Mouse (Mus musculus) colon, adult 2 months (tissue): Measurements from ENCODE around the gene Srp54c. TPM values are rescaled to one million over a fixed set of nuclear protein-coding genes. Genes with fewer than 3 reads are reported as not detected.

ENCODE experiments used
- polyA plus RNA-seq: library from polyadenylated mRNA; depleted of rRNA; stranded (reverse); fragments of >200 nt; gene quantifications from 2 replicates; pipeline ENCODE4 v1.2.3, GENCODE M21; 2012; rRNA removed

Gene Srp54c
- 1.9 and 3.1 TPM in 2 replicates for polyA plus RNA-seq

DNA sequence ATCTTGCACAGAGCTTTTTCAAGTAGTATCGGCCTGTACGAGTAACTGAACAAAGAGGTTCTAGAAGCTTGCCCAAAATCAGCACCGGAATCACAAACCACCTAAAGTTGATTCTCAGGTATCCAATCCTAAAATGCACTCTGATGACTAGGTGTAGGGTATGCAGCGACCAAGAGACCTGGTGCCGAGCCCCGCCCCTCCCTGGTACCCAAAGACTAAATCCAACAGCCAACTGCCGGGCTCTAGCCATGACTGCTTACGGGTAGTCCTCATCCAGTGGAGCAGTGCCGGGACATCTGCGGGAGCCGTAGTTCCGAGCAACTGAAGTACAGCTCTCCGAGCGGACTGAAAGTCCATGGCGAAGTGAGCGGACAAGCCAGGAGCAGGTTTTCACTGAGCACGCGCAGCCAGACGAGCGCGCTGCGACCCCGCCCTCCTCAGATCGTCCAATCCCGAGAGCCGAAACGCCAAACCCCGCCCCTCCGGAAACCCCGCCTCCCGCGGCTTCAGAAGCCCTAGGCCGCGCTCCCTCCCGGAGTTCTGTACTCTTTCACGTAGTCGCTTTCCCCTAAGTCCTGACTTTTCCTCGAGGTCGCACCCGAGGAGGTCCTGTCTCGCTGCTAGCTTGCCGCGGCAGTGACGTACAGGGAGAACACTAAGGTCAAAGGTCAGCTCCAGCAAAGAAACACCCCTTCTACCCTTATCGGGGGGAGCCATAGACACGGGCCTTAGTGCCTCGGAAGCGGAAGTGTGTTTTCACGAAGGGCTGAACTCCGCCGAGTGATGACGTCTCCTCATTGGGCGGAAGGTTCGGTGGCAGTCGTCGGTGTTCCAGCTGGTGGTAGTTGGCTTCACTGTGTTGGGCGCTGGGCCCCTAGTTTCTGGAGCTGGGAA, at the start of gene Srp54c:
Srp54c (plus strand) TSS at position 543 of the 894 bp plus-strand sequence.

DNA sequence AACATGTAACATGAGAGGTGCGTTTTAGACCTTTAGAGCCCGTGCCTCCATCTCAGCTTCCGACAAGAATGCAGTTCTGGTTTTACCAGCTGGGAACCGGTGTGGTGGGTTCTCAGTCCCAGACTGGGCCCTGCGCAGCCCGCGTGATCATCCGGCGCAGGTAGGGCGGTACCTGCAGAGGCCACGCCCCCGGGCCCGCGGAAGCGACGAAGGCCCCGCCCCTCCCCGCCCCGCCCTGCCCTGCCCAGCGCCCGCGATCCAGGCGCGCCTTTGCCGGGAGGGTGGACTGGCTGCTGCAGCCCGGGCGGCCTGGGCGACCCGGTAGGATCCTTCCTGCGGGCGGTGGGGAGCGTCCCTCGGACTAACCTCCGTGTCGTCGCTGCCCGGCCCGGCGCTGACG, 30.7 kb upstream of the Srp54c start, which contains the start of gene 1700047I17Rik2:
1700047I17Rik2 (plus strand) TSS at position 287 of the 400 bp plus-strand sequence.

GRCm38 (mm10) chr12:55299336-55299735, 69.4 kb downstream of the Srp54c start, which contains the start of gene 1110008L16Rik:
TSS of gene 1110008L16Rik (plus strand) at chr12:55299577.

DNA sequence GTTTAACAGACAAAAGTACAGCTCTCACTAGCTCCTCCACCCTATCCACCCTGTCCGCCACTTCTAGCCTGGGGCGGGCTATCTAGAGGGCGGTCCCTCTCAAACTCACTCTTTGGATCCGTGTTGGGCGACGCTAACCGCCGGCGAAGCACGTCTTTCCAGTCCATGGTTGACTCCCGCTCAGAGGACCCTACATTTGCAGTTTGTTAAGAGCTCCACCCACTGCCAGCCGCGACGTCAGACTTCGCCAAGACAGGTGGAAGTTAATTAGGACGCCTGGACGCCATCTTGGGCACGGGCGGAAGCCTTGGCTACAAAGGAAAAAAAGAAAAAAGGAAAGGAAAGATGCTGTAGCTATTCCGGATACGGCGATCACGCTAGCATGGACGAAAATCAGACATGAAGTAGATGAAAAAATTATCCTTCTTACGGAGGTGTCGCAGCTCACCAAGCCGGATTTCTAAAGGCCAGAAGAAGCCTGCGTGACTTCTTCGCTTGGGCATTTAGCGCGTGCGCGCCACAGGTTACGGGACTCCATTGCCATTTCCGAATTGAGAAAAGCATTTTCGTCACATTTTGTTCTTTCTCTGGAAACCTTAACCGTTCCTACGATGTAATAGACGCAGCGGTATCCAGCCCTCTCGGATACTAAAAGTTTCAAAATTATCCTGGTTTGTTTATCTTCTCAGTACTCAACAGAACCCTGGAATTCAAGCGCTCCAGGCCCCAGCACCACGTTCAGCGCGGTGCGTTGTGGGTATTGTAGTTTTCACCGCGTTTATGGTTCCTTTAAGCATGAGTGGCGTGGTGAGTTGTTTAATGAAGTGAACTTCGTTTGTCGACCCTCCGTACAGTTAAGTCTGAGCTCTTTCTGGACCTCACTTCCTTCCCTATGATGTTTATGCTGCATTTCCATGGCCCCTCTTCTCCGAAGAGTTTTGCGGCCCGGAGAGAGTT, 72.8 kb downstream of the Srp54c start, which contains the start of gene Ppp2r3c:
Ppp2r3c (minus strand) TSS at position 514 of the 957 bp plus-strand sequence.

Other genes starting within 250 kb of the Srp54c start
- not detected in 2 replicates for gene Gm20403, start 243.6 kb upstream of the Srp54c start, polyA plus RNA-seq
- gene Baz1a, start 215.8 kb upstream of the Srp54c start, polyA plus RNA-seq, result 2.2 and 2.4 TPM in 2 replicates
- gene 2700097O09Rik, start 150.1 kb upstream of the Srp54c start, polyA plus RNA-seq, result 2.8 TPM in 2 replicates
- gene Srp54a, start 149.9 kb upstream of the Srp54c start, polyA plus RNA-seq, result 12.9 and 27.5 TPM in 2 replicates
- gene Fam177a, start 105.7 kb upstream of the Srp54c start, polyA plus RNA-seq, result 9.9 and 10.3 TPM in 2 replicates
- gene Srp54b, start 75.1 kb upstream of the Srp54c start, polyA plus RNA-seq, result 20.9 and 40.9 TPM in 2 replicates
- gene 1700047I17Rik2, start 30.6 kb upstream of the Srp54c start, polyA plus RNA-seq, result not detected in 2 replicates
- gene 1110008L16Rik, start 69.4 kb downstream of the Srp54c start, polyA plus RNA-seq, result 4.6 and 5.4 TPM in 2 replicates
- 0.94 and 1.00 TPM in 2 replicates for gene Ppp2r3c, start 72.8 kb downstream of the Srp54c start, polyA plus RNA-seq
- 19.3 and 28.2 TPM in 2 replicates for gene Psma6, start 154.1 kb downstream of the Srp54c start, polyA plus RNA-seq